Mouse (Mus musculus) brain, embryonic 18.5 days (tissue): Measurements from ENCODE around the gene Zfp704.
"Not testable (repeated sequence)": the region's sequence is repeated elsewhere in the genome, so short reads cannot be mapped to it uniquely, and the experiment has no call there.

Experiments used
- DNase-seq: peaks from one replicate; pipeline ENCODE4 v3.0.0-alpha.2; 2012; ENCODE audit warnings: low read depth, low spot score

Gene Zfp704

DNA sequence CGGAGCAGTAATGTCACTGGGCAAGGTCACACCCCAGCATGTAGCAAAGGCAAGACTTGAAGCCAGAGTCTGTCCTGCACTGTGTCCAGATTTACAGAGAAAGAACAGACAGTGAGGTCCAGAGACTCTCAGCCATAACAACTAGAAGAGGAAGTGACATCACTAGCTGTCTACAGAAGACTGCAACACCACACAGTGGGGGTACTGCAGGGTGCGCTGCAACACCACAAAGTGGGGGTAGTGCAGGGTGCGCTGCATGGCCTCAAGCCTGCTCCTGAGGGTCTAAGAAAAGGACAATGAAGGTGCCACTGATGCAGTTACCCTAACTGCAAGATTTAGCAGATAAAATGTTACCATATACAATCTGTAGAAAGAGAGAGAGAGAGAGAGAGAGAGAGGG, 11.8 kb downstream of the Zfp704 start:
- no peak for DNase-seq

DNA sequence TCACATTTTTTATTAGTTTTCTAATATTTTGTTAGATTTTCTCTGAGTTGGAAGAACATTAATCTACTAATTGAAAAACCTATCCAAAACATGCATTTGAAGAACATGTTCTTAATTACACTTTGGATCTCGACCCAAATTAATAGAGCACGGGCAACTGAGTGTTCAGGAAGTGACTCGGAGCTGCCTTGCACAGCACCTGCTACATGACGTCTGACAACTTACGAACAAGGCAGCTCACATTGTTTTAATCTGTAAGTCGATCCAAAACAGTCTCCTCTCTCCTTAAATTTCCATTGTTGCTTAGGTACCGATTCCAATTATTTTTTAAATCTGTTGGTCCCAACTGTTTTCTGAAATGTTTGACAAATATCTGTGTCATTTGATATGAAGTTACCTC, 15.4 kb downstream of the Zfp704 start:
- DNase-seq: no peak

DNA sequence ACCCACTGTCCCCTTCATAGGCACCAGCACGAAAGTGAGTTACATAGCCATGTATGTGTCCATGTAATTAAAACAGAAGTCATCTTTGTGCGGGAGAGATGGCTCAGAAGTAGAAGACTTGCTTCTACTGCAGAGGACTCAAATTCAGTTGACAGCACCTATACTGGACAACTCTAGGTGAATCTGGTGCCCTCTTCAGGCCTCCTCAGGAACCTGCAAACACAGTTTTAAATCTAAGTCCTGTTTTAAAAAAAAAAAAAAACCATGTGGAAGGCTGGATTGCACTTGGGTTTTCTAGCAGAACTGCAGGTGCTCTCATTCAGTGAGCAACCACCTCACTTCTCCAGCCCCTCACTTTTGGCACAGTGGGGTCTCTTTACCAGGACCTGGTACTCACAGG, 16.1 kb downstream of the Zfp704 start:
- no peak for DNase-seq

DNA sequence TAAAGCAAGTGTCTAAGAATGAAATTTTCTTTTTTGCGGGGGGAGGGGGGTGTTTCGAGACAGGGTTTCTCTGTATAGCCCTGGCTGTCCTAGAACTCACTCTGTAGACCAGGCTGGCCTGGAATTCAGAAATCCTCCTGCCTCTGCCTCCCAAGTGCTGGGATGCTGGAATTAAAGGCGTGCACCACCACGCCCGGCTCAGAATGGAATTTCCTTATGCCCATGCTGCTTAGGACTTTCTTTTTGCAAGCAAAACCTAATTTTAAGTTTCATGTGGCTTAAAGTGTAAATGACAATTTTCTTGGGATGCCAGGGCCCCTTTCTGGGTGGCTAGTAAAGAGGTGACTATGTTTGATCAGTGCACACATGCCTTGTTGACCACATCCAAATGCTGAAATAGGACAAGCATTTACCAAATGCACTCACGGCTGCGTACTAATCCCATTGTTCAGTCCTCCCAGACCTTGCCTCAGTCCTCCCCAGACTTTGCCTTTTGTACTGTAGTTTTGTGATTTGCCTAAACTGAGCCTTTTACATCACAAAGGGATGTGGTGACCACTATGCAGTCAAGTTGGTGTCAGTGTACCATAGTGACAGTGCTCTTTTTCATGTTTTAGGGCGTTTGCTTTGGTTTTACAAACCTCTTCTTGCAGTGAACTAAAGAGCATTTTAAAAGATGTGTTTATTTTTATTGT, 18.3 kb downstream of the Zfp704 start:
- DNase-seq: no peak

DNA sequence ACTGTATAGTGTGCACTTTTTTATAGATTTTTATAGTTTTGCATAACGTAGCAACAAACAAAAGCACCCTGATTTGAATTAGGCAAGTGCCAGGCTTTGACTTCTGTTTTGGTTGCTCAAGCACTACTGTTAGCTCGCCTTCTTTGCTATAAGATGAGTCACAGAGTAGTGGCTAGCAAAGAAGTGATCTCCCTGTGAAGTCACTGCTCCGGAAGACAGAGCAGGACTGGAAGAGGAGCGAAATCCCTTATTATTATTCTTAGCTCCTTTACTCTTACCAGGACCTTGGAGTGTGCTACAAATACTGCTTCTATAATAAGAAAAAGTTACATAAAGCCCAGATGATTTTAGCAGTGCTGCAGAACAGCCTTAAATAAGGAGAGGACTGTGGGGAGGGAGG, 21.2 kb downstream of the Zfp704 start:
- no peak for DNase-seq

DNA sequence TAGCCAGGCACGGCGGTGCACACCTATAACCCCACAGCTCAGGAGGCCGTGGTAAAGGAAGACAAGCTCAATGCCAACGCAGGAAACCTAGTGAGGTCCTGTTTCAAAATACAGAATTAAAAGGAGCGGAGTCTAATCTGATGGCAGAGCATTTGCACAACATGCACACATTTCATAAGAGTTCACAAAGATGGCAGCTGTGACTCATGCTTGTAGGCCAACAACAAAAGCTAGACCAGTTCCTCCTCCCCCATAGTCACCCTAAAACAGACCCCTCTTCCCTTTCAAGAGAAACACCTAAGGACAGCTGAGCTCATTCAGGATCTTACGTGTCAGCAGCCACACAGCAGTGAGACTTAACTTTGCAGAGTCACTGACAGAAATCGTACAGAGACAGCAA, 22.6 kb downstream of the Zfp704 start:
- no peak for DNase-seq

DNA sequence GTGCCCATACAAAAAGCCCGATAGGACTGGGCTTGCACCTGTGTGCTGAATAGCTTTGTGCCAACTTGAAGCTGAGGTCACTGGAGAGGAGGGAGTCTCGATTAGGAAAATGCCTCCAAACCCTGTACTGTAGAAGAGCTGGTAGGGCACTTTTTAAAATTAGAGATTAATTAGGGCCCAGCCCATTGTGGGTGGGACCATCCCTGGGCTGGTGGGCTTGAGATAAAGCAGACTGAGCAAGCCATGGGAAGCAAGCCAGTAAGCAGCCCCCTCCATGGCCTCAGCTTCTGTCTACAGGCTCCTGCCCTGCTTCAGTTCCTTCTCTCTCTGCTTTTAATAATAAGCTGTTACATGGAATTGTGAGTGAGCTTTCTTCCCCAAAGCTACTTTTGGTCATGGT, 26.4 kb downstream of the Zfp704 start:
- no peak for DNase-seq

DNA sequence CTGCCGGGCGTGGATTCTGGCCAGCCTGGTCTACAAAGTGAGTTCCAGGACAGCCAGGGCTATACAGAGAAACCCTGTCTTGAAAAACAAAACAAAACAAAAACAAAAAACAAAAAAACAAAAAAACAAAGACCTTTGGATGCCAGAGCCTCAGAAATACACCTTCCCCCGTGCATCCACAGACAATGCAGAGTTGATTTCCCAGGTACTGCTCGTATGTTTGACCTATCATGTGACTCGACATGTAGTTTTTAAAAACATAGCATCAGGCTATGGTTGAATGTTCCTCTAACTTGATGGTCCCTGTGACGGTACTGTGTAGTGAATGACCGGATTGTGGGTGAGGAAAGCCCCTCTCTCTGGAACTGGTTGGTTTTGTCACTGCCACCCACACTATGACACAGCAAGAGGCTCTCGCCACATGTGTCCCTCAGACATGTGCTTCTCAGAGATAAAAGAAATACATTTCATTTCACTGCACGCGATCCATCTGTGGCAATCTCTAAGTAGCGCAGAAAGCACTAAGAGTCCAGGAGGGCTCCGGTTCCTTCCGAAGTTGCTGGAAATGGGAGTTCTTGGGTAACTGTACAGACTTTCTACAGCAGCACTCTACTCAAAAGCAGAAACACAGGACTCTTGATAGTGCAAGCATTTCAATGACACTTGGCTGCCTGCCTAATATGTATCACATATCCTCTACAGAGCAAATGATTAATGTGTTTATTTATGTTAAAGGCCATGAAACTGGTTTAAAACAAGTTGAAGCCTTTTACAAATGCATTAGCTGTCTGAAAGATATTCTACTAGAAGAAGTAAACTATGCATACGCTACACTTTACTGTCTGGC, 28.7 kb downstream of the Zfp704 start:
- no peak for DNase-seq

DNA sequence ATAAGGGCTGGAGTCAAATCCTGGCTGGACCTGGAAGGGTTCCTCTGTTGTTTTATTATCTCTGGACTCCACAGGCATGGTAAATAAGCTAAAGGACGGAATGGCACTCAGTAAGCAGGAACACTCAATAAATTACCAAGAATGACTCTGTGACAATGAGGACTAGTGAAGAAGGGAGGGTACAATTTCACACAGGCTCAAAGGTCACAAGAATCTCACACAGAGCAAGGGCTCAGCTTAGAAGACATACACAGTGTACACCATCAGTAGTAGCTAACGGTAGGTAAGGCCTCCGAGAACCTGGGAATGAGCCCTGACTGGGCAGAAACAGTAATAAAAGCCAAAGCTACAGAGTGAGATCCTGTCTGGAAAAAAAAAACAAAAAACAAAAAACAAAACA, 29.8 kb downstream of the Zfp704 start:
- no peak for DNase-seq

DNA sequence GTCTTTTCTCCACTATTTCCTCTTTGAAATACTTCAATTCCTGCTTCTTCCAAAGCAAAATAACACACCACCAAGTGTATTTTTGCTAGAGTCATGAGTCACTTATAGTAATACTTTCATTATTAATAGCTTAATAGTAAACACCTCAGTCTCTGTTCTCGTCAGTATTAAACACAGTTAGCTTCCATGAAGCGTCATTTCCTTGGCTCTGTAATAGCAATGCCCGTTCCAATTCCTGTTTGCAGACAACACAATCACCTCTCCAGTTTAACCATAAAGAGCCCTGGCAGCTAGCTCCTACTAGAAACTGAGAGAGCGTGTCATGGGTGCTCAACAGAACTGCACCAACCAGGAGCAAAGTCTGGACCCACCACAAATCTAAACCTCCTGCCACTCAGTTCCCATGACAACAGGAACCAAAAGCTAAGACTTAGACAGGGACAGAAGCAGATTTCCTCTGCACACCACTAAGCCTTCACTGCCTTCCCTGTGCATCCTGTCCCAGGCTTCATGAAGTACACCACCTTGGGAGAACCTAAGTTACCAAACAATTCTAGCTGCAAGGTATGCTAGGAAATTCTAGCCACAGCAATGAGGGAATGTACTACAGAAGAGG, 30.7 kb downstream of the Zfp704 start:
- no peak for DNase-seq

DNA sequence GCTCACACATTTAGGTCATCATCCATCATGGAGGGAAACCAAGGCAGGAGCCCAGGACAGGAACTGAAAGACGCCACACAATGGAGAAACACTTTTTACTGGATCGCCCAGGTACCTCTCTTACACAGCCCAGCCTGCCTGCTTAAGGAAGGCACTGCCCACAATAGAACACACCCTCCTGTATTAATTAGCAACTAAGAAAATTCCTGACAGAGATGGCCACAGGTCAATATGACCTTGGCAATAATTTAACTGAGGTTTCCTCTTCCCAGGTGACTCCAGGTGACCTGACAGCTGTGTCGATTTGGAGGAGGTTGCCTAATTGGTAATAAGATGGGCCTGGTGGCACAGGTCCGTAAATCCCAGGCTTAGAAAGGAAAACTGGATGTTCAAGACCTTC, 33.0 kb downstream of the Zfp704 start:
- no peak for DNase-seq

DNA sequence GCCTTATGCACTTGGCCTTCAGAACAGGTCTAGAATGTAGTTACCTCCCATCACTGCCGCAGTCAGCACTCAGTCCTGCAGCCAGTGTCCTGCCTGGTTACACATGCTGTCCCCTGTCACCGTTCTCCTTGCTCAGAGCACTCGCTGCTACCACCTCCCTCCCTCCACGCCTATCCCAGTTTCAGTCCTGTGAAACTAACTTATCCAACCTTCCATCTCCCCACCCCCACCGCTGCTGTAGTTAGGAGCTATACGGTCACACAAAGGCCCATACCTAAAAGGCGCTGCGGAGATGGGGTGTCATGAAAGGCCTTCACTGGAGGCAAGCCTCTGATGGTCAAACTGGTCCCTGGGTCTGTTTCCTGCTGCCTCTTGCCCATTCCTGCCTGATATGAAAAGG, 35.6 kb downstream of the Zfp704 start:
- DNase-seq: no peak

DNA sequence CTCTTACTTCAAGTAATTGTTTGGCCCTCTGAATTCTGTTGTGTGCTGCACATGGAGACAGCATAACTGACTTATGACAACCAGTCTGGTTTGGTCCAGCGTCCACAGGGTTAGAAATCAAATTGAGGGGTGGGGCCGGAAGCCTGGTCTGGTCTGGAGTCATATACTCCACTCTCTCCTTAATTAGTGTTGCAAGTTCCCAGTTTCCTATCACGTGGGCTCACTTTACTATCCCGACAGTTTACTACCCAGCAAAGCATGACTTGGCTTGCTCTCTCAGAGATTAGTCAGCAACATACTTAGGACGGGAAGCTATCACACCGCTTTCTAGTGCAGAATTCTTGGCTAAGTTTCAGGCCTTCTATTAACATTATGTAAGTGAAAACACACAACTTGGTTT, 36.3 kb downstream of the Zfp704 start:
- no peak for DNase-seq

DNA sequence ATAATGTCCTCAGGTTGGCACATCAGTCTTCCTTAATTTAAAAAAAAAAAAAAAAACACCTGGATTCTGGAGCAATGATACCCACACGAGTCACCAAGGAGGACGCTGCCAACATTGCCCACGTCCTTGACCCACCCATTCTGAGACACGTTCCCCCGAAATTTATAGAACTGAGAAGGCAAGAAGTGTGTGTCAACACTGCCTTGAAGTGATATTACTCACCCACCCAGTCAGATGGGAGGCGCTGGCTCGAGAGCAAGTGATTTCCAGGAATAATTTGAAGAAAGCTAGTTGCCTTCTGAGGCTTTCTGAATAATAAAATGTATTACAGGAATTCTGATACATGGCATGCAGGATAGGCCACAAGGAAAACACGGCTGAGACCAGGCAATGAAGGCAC, 37.6 kb downstream of the Zfp704 start:
- no peak for DNase-seq

DNA sequence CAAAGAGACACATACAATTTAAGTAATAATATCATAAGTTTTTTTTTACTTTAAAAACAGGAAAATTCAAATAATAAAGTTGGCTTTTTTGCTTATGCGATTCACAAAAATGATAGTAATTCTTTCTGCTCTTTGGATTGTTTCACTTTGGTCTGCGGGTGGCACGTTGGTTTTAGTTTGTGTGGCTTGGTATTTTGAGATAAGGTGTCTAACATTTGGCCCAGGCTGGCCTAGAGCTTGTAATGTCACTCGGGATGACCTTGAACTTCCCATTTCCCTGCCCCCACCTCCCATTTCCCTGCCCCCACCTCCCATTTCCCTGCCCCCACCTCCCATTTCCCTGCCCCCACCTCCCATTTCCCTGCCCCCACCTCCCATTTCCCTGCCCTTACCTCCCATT, 39.1 kb downstream of the Zfp704 start:
- no peak for DNase-seq

DNA sequence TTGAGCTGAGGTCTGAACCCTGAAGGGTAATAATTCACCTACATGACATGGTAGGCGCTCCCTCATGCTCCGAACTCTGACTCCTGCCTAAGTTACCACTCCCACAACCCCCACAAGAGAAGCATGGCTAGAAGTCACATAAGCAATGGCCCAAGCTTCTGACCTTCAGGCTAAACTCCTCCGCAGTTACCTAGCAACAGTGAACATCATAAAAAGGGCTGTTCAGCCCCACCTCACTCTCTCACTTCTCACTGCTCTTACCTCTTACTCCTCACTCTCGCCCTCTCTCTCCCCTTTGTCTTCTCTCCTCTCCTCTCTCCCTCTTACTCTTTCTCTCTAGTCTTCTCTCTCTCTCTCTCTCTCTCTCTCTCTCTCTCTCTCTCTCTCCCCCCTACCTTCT, 40.2 kb downstream of the Zfp704 start:
- not testable (repeated sequence) for DNase-seq

DNA sequence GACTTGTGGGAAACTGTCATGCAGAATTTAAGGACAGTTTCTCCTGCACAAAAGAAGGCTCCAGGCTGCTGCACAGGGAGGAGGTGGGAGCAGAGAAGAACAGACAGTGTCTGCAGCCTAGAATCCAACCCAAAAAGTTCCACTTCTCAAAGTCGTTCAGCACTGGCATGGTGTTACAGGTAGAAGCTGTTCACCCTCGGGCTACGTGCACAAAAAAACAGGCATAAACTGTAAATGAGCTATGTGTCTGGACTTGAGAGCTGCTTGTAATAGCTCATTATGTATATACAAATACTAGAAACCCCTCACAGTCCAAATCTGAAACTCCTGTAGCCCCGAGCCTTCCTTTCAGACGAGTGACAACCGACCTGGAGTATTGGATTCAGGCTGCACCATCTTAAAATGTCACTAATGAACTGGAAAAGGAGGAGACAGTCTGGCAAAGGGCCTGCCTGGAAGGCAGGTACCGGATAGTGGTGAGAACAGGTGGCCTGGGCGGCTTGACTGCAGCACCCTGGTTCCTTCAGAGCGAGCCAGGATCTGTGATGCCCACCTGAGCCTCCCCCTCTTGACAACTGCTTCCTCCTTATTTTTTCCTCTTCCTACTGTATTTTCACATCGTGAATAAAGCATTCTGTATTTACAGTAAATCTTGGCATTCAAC, 41.2 kb downstream of the Zfp704 start:
- DNase-seq: no peak

DNA sequence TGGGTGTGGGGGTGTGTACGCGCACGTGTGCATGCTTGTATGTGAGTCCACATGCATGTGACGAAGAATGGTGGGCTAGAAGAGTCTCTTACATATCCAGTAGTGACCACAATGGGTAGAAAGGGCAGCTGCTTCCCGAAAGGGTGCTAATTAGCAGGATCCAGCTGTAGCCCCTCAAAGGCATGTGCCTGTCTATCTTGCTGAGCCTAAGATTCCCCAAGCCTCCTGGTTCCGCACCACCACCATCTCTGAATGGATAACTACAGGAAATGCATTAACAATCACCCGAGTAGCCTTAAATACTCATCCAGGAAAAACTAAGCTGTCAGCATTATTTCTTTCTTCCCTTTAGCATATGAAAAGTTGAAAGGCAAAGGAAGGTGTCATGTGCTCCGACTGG, 41.9 kb downstream of the Zfp704 start:
- DNase-seq: no peak

DNA sequence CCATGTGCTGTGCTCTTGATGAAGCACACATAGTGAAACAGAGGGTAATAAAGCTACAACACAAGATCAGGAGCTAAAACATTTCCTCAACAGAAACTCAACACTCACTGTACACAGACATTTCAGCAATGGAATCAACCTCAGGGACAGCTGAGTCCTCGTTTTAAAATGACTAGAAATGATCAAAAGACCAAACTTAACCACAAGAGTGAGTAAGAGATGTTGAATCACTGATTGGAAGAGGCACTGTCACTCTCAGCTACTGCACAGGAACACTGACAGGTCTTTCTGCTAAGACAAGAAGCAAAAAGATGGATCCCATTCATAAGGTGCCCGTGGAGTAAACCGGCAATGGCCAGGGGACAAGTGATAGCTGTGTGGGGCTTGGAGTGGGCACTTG, 43.1 kb downstream of the Zfp704 start:
- DNase-seq: no peak

DNA sequence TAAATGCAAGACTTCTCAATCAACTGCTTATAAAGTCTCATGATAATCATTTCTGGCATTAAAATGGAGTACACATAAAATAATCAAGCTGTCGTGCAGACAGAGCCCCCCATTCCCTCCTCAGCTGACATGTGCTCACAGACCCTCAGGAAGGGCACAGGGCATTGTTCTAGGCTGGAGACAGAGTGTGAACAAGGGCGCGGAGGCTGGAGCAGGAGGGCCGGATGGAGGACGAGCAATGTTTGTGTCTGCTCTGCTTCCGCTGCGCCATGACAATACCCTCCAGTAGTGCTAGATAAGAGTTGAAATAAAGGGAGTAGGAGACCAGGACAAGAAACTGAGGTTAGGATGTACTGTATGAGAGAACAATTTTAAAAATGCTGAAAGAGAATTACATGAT, 46.3 kb downstream of the Zfp704 start:
- DNase-seq: no peak

DNA sequence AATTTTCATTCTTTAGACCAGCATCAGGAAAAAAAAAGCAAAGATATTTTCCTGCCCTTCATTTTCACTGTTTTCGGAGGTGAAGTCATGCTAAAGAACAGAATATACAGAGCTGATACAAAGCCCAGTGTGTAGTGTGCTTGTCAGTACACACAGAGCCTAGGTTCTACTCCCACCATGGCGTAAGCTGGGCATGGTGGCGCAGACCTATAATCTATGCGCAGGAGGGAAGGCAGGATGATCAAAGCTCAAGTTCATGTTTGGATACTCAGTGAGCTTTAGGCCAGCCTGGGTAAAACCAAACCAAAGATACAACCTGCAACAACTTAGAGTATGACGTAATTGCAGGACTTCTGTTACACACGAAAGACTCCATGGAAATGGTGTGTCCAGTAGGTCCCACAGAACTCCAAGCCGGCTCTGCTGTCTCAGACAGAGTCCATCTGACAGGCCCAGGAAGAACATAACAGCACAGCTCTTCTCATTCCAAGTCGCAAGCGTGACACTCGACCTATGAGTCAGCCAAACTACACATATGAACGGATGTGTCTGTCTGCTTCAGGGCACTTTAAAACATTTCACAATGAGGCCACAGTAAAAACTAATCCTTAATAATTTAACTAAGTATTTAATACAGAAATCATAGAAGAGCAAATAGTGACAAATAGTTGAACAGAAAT, 47.1 kb downstream of the Zfp704 start:
- no peak for DNase-seq
